Mouse (Mus musculus) gastrocnemius, postnatal 25 days (tissue): Measurements from ENCODE around the gene Actr6. TPM values are rescaled to one million over a fixed set of nuclear protein-coding genes. Genes with fewer than 3 reads are reported as not detected.
"Not testable (repeated sequence)": the region's sequence is repeated elsewhere in the genome, so short reads cannot be mapped to it uniquely, and the experiment has no call there.

Source experiments
- DNase-seq: peaks from one replicate; pipeline ENCODE4 v3.0.0; 2022
- total RNA-seq, 2 experiments: library from RNA; stranded (reverse); gene quantifications; 1 replicate in 1 of 2; 2 replicates in 1 of 2; pipeline ENCODE4 v1.2.3; 2021

Gene Actr6
- total RNA-seq, 2 experiments from 2014 or later, result 5.2 to 5.6 TPM

DNA sequence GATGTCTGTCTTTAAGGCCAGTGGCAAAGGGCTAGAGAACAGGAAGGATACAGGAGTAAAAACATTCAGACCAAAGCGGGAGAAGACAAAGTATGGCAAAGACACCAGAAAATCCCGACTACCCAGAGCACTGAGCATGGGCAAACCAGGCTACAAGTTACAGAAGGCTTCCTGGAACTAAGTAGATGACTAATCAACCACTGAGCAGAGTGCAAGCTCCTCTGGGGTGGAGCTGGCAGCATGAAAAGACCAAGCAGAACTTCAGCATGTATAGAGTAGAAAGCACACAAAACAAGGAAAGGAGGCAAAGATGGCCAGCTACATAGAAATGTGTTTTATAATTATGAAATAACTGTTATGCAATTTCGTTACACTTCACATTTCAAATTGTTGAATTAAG, 51.6 kb downstream of the Actr6 start:
- no peak for DNase-seq

DNA sequence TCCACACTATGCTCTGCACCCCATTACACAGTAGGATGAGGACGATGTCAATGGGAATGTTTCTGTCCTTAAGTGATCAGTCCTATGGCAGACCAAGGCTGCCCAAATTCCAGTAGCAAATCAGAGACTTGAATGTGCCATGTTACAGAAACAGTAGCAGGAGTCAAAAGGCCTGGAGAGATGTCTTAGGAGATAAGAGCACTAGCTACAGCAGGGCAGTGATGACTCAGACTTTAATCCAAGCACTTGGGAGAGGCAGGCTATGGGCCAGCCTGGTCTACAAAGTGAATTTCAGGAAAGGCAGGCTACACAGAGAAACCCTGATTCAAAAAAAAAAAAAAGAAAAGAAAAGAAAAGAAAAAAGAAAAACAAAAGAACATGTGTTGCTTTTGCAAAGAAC, 52.6 kb downstream of the Actr6 start:
- no peak for DNase-seq

DNA sequence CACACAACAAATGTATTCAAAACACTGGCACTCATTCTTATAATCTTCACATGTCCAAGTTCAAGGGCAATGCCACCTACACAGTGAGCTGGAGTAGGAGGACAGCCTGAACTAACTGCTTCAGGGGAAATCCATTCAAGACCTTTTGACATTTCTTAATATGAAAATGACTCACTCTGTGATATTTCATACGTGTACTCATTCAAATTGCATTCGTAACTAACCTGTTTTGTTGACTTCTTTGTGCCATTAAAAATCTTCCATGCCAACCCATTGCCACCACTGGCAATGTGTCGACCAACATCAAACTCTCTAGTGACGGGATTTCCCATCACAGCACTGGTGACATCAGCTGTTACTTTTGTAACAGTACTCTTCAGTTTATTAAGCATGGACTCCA, 54.0 kb downstream of the Actr6 start:
- DNase-seq, result no peak

GRCm38 (mm10) chr10:89676609-89677008, 55.5 kb downstream of the Actr6 start:
- no peak for DNase-seq

DNA sequence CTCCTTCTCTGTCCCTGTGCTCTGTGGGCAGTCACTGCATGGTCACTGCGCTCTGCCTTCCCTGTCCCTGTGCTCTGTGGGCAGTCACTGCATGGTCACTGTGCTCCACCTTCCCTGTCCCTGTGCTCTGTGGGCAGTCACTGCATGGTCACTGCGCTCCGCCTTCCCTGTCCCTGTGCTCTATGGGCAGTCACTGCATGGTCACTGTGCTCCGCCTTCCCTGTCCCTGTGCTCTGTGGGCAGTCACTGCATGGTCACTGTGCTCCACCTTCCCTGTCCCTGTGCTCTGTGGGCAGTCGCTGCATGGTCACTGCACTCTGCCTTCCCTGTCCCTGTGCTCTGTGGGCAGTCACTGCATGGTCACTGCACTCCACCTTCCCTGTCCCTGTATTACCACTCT, 61.7 kb downstream of the Actr6 start:
- not testable (repeated sequence) for DNase-seq

DNA sequence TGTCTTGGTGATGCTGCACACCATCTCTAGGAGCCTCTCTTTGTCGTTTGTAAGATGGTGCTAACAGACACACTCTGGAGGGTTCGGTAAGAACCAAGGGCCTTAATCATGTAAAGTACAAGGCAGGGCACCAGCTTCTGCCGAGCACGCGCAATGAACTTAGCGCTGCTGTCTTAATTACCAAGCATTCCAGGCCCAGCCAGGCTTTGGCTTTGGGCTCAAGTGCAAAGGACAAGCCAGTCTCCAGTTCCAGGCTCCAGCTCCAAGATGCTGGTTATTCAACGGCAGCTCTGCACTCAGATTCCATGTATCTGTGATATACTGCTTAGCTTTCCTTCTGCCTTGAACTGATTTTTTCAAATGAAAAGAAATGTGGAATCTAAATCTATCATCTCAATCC, 64.5 kb downstream of the Actr6 start:
- DNase-seq, result no peak

- DNase-seq, result no peak
Measured at GRCm38 (mm10) chr10:89665679-89666078, 66.4 kb downstream of the Actr6 start.

DNA sequence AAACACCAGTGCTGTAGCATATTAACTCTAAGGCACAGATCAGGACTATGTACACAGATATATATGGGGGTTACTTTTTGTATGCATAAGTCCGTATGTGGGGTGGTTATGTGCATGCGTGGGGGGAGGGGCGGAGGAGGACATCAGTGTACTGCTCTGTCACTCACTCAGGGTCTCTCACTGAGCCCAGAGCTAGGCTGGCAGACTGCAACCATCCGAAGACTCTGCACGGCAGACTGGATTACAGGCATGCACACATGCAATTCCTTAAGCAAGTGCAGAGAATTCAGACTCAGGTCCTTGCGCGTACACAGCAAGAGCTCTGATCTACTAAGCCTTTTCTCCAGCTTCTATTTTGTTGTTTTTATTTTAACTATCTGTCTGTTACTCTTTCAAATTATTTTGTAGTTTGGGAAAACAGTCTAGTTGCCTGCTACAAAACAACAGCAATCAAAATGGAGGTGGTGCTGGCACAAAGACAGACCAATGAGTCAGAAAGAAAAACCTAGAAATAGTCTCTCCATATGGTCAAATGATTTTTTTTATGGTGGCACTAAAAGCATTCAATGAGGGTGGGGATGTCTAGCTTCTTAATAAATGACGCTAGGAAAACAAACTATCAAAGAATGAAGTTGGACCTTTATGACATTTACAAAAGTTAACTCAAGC, 67.0 kb downstream of the Actr6 start:
- no peak for DNase-seq

Other genes starting within 250 kb of the Actr6 start
- not detected for gene Nr1h4, start 198.7 kb downstream of the Actr6 start, total RNA-seq
- not detected for gene Slc17a8, start 111.0 kb downstream of the Actr6 start, total RNA-seq
- gene Scyl2, start 46.0 kb downstream of the Actr6 start, total RNA-seq, result 10 to 100 TPM; 11.5 to 12.0 TPM
- 10 to 100 TPM; 15.2 to 15.3 TPM for gene Uhrf1bp1l, start 12.7 kb upstream of the Actr6 start, total RNA-seq
- under 1 TPM; 0.16 to 0.36 TPM for gene Anks1b, start 141.2 kb upstream of the Actr6 start, total RNA-seq